Mouse (Mus musculus) myocyte (in vitro differentiated cells): ENCODE data around the gene Hsd3b2. TPM values are rescaled to one million over a fixed set of nuclear protein-coding genes. Genes with fewer than 3 reads are reported as not detected.

Experiments used
- H3K27me3 ChIP-seq: one replicate; pipeline ENCODE4 v1.6.1; 2011; ENCODE audit not compliant: control insufficient read depth, insufficient read depth, insufficient read length
- H3K36me3 ChIP-seq: one replicate; pipeline ENCODE4 v1.6.1; 2011; ENCODE audit not compliant: control insufficient read depth, insufficient read depth
- H3K4me2 ChIP-seq: one replicate; pipeline ENCODE4 v1.6.1; 2011; ENCODE audit warnings: low read depth, control low read depth
- H3K4me3 ChIP-seq: one replicate; pipeline ENCODE4 v1.5.1; 2011; ENCODE audit warnings: mild to moderate bottlenecking, control low read depth, moderate library complexity
- H3K79me2 ChIP-seq: one replicate; pipeline ENCODE4 v1.6.1; 2011; ENCODE audit not compliant: control insufficient read depth, insufficient read depth
- H3ac ChIP-seq: one replicate; pipeline ENCODE4 v1.6.1; 2011; ENCODE audit not compliant: control insufficient read depth, insufficient read length
- CEBPB ChIP-seq: IDR thresholded peaks from 2 replicates; pipeline ENCODE4 v1.6.1; 2011; ENCODE audit warnings: mild to moderate bottlenecking, moderate library complexity; ENCODE audit not compliant: poor library complexity, insufficient read depth, severe bottlenecking
- E2F4 ChIP-seq: IDR thresholded peaks from one replicate; pipeline ENCODE4 v1.6.1; 2011; ENCODE audit warnings: mild to moderate bottlenecking, control low read depth, moderate library complexity; ENCODE audit not compliant: insufficient read depth
- MAX ChIP-seq: IDR thresholded peaks from one replicate; pipeline ENCODE4 v1.6.1; 2011; ENCODE audit warnings: low read depth, mild to moderate bottlenecking, control low read depth
- MYOD1 ChIP-seq, 3 experiments: IDR thresholded peaks; one replicate each; pipeline ENCODE4 v1.6.1; 2011; ENCODE audit warnings: control low read depth in 2 of 3, low read depth in 2 of 3, mild to moderate bottlenecking in 2 of 3, moderate library complexity in 1 of 3; ENCODE audit not compliant: insufficient read length in 2 of 3, control insufficient read depth in 1 of 3
- MYOG ChIP-seq, 3 experiments: IDR thresholded peaks; one replicate each; pipeline ENCODE4 v1.6.1; 2011; ENCODE audit warnings: control low read depth in 2 of 3, low read depth in 2 of 3, mild to moderate bottlenecking in 2 of 3; ENCODE audit not compliant: insufficient read length in 2 of 3, control insufficient read depth in 1 of 3, insufficient read depth in 1 of 3
- POLR2A ChIP-seq: IDR thresholded peaks from one replicate; pipeline ENCODE4 v1.6.1; 2011; ENCODE audit warnings: low read depth, mild to moderate bottlenecking, control low read depth, moderate library complexity; ENCODE audit not compliant: insufficient read length
- POLR2AphosphoS2 ChIP-seq: IDR thresholded peaks from one replicate; pipeline ENCODE4 v1.6.1; 2011; ENCODE audit warnings: low read depth, control low read depth; ENCODE audit not compliant: insufficient read length
- REST ChIP-seq: IDR thresholded peaks from one replicate; pipeline ENCODE4 v1.6.1; 2011; ENCODE audit warnings: mild to moderate bottlenecking, control low read depth, moderate library complexity; ENCODE audit not compliant: insufficient read depth, insufficient read length
- SRF ChIP-seq: IDR thresholded peaks from one replicate; pipeline ENCODE4 v1.6.1; 2011; ENCODE audit warnings: low read depth; ENCODE audit not compliant: control insufficient read depth, insufficient read length
- TCF12 ChIP-seq: IDR thresholded peaks from one replicate; pipeline ENCODE4 v1.6.1; 2011; ENCODE audit warnings: mild to moderate bottlenecking, control low read depth; ENCODE audit not compliant: poor library complexity, insufficient read depth, severe bottlenecking
- TCF3 ChIP-seq: IDR thresholded peaks from one replicate; pipeline ENCODE4 v1.6.1; 2011; ENCODE audit warnings: low read depth, control low read depth; ENCODE audit not compliant: insufficient read length
- USF1 ChIP-seq: IDR thresholded peaks from one replicate; pipeline ENCODE4 v1.6.1; 2011; ENCODE audit warnings: low read depth, mild to moderate bottlenecking, control low read depth, moderate library complexity
- polyA plus RNA-seq: library from polyadenylated mRNA; unstranded; fragments of >200 nt; fragmentation: generic; extraction: Trizol; gene quantifications from one replicate; pipeline ENCODE4 v1.2.1, GENCODE M21; 2012; ENCODE audit warnings: missing spikeins

Hsd3b2 gene
- polyA plus RNA-seq, 1 experiment: not detected

GRCm38 (mm10) chr3:98734340-98734739 lies 10.0 kb upstream of the Hsd3b2 start:
- Histone ChIP-seq H3K79me2 (no peaks in the 10 kb centered on the region), H3K36me3 (no peaks in the 10 kb centered on the region), H3ac (no peak overlapping the region), H3K4me3 (no peak overlapping the region), H3K4me2 (no peak overlapping the region), H3K27me3 (no peaks in the 10 kb centered on the region)
- no peak for TF ChIP-seq E2F4
- no peak for TF ChIP-seq MYOD1 (IDR thresholded peaks at IDR 0.05; ENCODE audit: control insufficient read depth in 1 of 3, insufficient read length in 2 of 3, low read depth in 2 of 3)
- TF ChIP-seq POLR2AphosphoS2: no peak
- no peak for TF ChIP-seq TCF12
- TF ChIP-seq REST: no peak
- no peak for TF ChIP-seq SRF
- TF ChIP-seq USF1: no peak
- no peak for TF ChIP-seq TCF3
- TF ChIP-seq POLR2A: no peak
- TF ChIP-seq MYOG (IDR thresholded peaks at IDR 0.05; ENCODE audit: control insufficient read depth in 1 of 3, insufficient read depth in 1 of 3, insufficient read length in 2 of 3, low read depth in 2 of 3): no peak
- TF ChIP-seq MAX: no peak
- TF ChIP-seq CEBPB: no peak

- Histone ChIP-seq H3K27me3 (no peaks in the 10 kb centered on the region), H3ac (no peak overlapping the region), H3K4me2 (no peak overlapping the region), H3K36me3 (no peaks in the 10 kb centered on the region), H3K4me3 (no peak overlapping the region), H3K79me2 (no peaks in the 10 kb centered on the region)
- TF ChIP-seq MAX (no peak), REST (no peak), USF1 (no peak), POLR2AphosphoS2 (no peak)
Measured at GRCm38 (mm10) chr3:98733724-98734123, 9.4 kb upstream of the Hsd3b2 start.

- no peaks in the 10 kb centered on the region for H3K36me3 ChIP-seq
- H3K27me3 ChIP-seq: no peaks in the 10 kb centered on the region
- no peaks in the 10 kb centered on the region for H3K79me2 ChIP-seq
- H3K4me2 ChIP-seq: no peak overlapping the region
- TF ChIP-seq POLR2A: no peak
- H3K4me3 ChIP-seq: no peak overlapping the region
- H3ac ChIP-seq: no peak overlapping the region
Measured at GRCm38 (mm10) chr3:98726281-98726680, 1.9 kb upstream of the Hsd3b2 start.

- Histone ChIP-seq H3K4me3 (no peak overlapping the region), H3K79me2 (no peaks in the 10 kb centered on the region), H3ac (no peak overlapping the region), H3K36me3 (no peaks in the 10 kb centered on the region), H3K4me2 (no peak overlapping the region), H3K27me3 (no peaks in the 10 kb centered on the region)
- TF ChIP-seq E2F4 (no peak), CEBPB (no peak), REST (no peak), POLR2AphosphoS2 (no peak), USF1 (no peak), SRF (no peak), MAX (no peak), TCF12 (no peak), MYOG (IDR thresholded peaks at IDR 0.05; ENCODE audit: control insufficient read depth in 1 of 3, insufficient read depth in 1 of 3, insufficient read length in 2 of 3, low read depth in 2 of 3) (no peak), MYOD1 (IDR thresholded peaks at IDR 0.05; ENCODE audit: control insufficient read depth in 1 of 3, insufficient read length in 2 of 3, low read depth in 2 of 3) (no peak), POLR2A (no peak), TCF3 (no peak)
Measured at GRCm38 (mm10) chr3:98720740-98721139, 3.6 kb downstream of the Hsd3b2 start.

GRCm38 (mm10) chr3:98682401-98682800 lies 41.9 kb downstream of the Hsd3b2 start:
- TF ChIP-seq USF1: no peak
- no peak for TF ChIP-seq CEBPB
- no peak for TF ChIP-seq POLR2AphosphoS2
- no peak for TF ChIP-seq POLR2A
- no peak for TF ChIP-seq TCF12
- TF ChIP-seq REST: no peak
- no peak for TF ChIP-seq MYOD1 (IDR thresholded peaks at IDR 0.05; ENCODE audit: control insufficient read depth in 1 of 3, insufficient read length in 2 of 3, low read depth in 2 of 3)
- TF ChIP-seq SRF: no peak
- TF ChIP-seq MAX: no peak
- no peak for TF ChIP-seq MYOG (IDR thresholded peaks at IDR 0.05; ENCODE audit: control insufficient read depth in 1 of 3, insufficient read depth in 1 of 3, insufficient read length in 2 of 3, low read depth in 2 of 3)
- TF ChIP-seq TCF3: no peak
- TF ChIP-seq E2F4: no peak
- H3K27me3 ChIP-seq: no peaks in the 10 kb centered on the region
- no peak overlapping the region for H3ac ChIP-seq
- no peak overlapping the region for H3K4me2 ChIP-seq
- no peaks in the 10 kb centered on the region for H3K79me2 ChIP-seq
- H3K4me3 ChIP-seq: no peak overlapping the region
- no peaks in the 10 kb centered on the region for H3K36me3 ChIP-seq
